14 mouse cellular contexts compared by ENCODE assay signal in genomic region chr4:136568629-136569028, GRCm38 (mm10). TPM values are rescaled to one million over a fixed set of nuclear protein-coding genes. Genes with fewer than 3 reads are reported as not detected.
DNase-seq lines count a peak whose midpoint lies in the region; ATAC-seq and TF ChIP-seq lines count a peak whose summit lies in the region.
"Had no signal": no experiment of that assay in that cellular context is flagged by ENCODE, and none has a peak within 500 bp of the region (broad histone marks: within the 10 kb centered on the region; RNA-seq: fewer than 3 reads in every experiment).

No protein-coding gene starts in this region.

- no peak overlapping the region for H3K4me3 ChIP-seq in left cerebral cortex, adult 2 months
- no peak overlapping the region for H3K4me3 ChIP-seq in forebrain, embryonic 15.5 days
- H3K4me3 ChIP-seq: forebrain, embryonic 12.5 days; limb, embryonic 12.5 days had no signal

- no peak for DNase-seq in left cerebral cortex, adult 2 months (ENCODE audit: extremely low spot score in 1 of 2, low spot score in 2 of 2)
- DNase-seq in left cerebral cortex, postnatal 10 days (ENCODE audit: extremely low spot score in 1 of 2, low spot score in 2 of 2) = no peak
- DNase-seq in 3T3-L1 (ENCODE audit: low read depth, low spot score) = peak; percentile 42
- peak; percentile 9 to 18 for DNase-seq in B cell, adult 2 months
- peak; percentile 68 for DNase-seq in adrenal gland, postnatal 14 days
- DNase-seq in spleen, adult 12 weeks (ENCODE audit: low spot score) = no peak
- DNase-seq in spleen, postnatal 36 days (ENCODE audit: low spot score in 2 of 2) = no peak
- DNase-seq: right cerebral cortex, postnatal 25 days had no signal

- H3K4me1 ChIP-seq in forebrain, embryonic 15.5 days = 0 out of 2 replicates have a peak, but pooled peaks cover 3% of the 10 kb centered on the region
- H3K4me1 ChIP-seq: forebrain, embryonic 12.5 days; limb, embryonic 12.5 days had no signal

- H3K9me3 ChIP-seq in forebrain, embryonic 15.5 days = no peaks in the 10 kb centered on the region
- H3K9me3 ChIP-seq: forebrain, embryonic 12.5 days; limb, embryonic 12.5 days had no signal

- no peak for ATAC-seq in forebrain, embryonic 15.5 days (replicated peaks)

- H3K4me2 ChIP-seq in forebrain, embryonic 15.5 days (replicated peaks) = no peak overlapping the region
- H3K4me2 ChIP-seq: forebrain, embryonic 12.5 days; limb, embryonic 12.5 days had no signal

- intact Hi-C loops in left cerebral cortex, adult 2 months (cut with DNase I) = no loop called here
- intact Hi-C loops in left cerebral cortex, postnatal 10 days (cut with DNase I) = no loop called here

- H3K9ac ChIP-seq in forebrain, embryonic 15.5 days (replicated peaks) = no peak overlapping the region
- H3K9ac ChIP-seq: forebrain, embryonic 12.5 days; limb, embryonic 12.5 days had no signal

- H3K36me3 ChIP-seq in forebrain, embryonic 15.5 days = peaks cover 67% of the 10 kb centered on the region

- 68% methylated on average over 3 of the region's 3 CpGs for WGBS in forebrain, embryonic 15.5 days

- TF ChIP-seq CTCF in left cerebral cortex, adult 2 months (IDR thresholded peaks at IDR 0.05) = peak; percentile 47

- no peak overlapping the region for H3K27ac ChIP-seq in left cerebral cortex, adult 2 months
- no peak overlapping the region for H3K27ac ChIP-seq in forebrain, embryonic 15.5 days (replicated peaks)
- H3K27ac ChIP-seq: forebrain, embryonic 12.5 days; limb, embryonic 12.5 days had no signal

- H3K27me3 ChIP-seq in forebrain, embryonic 15.5 days = no peaks in the 10 kb centered on the region
- H3K27me3 ChIP-seq: forebrain, embryonic 12.5 days; limb, embryonic 12.5 days had no signal

RNA-seq across cellular contexts. Expression of gene Kdm1a, which starts 33.9 kb away (rescaled TPM):
- total RNA-seq in left cerebral cortex, adult 2 months (2021) = 10 to 100 TPM; 86.7 to 91.7 TPM
- total RNA-seq in left cerebral cortex, postnatal 10 days (2021) = 100 to 1,000 TPM; 128 to 139 TPM
- 40.7 and 47.9 TPM in 2 replicates for total RNA-seq in adrenal gland, postnatal 14 days (2021)
- 94.3 and 108 TPM in 2 replicates for polyA plus RNA-seq in forebrain, embryonic 15.5 days (2015; fragmentation: Nextera tagmentation; extraction: Ambion mirVana)

RNA-seq across cellular contexts. Expression of gene Tex46, which starts 41.6 kb away (rescaled TPM):
- not detected for total RNA-seq in left cerebral cortex, adult 2 months (2021)
- total RNA-seq in left cerebral cortex, postnatal 10 days (2021) = not detected
- total RNA-seq in adrenal gland, postnatal 14 days (2021) = not detected in 2 replicates
- not detected in 2 replicates for polyA plus RNA-seq in forebrain, embryonic 15.5 days (2015; fragmentation: Nextera tagmentation; extraction: Ambion mirVana)
- total RNA-seq: granulocyte monocyte progenitor cell, adult 5-6 weeks; megakaryocyte progenitor cell, adult 5-6 weeks had no signal
- polyA plus RNA-seq: forebrain, embryonic 12.5 days; hindbrain, embryonic 11.5 days; limb, embryonic 12.5 days had no signal

RNA-seq across cellular contexts. Expression of gene Lactbl1, which starts 53.8 kb away (rescaled TPM):
- total RNA-seq in left cerebral cortex, adult 2 months (2021) = under 1 TPM in 1 of 2 experiments, not detected in 1; 0.12 TPM
- under 1 TPM in 1 of 2 experiments, not detected in 1; 0.14 TPM for total RNA-seq in left cerebral cortex, postnatal 10 days (2021)
- total RNA-seq in adrenal gland, postnatal 14 days (2021) = not detected in 2 replicates
- polyA plus RNA-seq in forebrain, embryonic 15.5 days (2015; fragmentation: Nextera tagmentation; extraction: Ambion mirVana) = 0.05 TPM in 1 of 2 replicates, not detected in the other
- total RNA-seq: granulocyte monocyte progenitor cell, adult 5-6 weeks had no signal
- polyA plus RNA-seq: hindbrain, embryonic 11.5 days; limb, embryonic 12.5 days had no signal

Comparison
In these comparisons a context has a peak if more than half of its experiments do, and no peak if none do; other contexts are left out.
1. DNase-seq: peak in 3T3-L1 (single experiment), B cell, adult 2 months (2 of 2) and adrenal gland, postnatal 14 days (single experiment); none in left cerebral cortex, adult 2 months (0 of 2), left cerebral cortex, postnatal 10 days (0 of 2), spleen, adult 12 weeks (single experiment) and spleen, postnatal 36 days (0 of 2).